Mouse (Mus musculus) right cerebral cortex, adult 18-20 months (tissue): Measurements from ENCODE around the gene Agap1.

Experiments used
- DNase-seq: peaks from one replicate; pipeline ENCODE4 v3.0.0; 2022; ENCODE audit warnings: mixed read lengths

Agap1 gene

DNA sequence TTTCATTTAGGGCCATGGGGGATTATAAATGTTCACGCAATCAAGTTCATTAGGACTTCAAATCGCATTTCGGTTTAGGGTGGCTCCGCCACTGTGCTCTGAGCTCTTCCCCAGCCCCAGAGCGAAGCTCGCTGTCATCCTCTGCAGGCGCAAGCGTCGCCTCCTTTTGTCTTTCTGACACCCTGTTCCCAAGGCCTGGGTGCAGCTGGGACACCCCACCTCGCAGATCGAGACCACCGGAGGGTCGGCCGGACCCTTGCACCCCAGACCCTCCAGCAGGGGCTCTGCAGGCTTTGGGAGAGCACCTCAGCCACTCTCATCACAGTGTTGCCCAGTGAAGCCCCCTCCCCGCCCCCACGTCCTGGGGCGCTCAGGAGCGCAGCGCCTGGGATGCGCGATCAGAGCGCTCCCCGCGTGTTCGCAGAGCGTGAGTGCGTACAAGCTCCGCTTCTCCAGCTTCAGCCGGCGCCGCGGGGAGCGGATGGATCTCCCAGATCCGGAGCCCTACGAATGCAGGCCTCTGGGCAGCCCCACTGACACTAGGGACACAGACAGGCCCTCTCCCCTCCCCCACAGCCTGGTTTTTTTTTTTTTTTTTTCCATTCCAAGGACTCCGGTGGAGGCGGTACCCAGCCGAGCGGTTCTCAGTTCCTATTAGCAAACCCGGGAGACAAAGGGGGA lies 487.2 kb downstream of the Agap1 start:
- no peak for DNase-seq

DNA sequence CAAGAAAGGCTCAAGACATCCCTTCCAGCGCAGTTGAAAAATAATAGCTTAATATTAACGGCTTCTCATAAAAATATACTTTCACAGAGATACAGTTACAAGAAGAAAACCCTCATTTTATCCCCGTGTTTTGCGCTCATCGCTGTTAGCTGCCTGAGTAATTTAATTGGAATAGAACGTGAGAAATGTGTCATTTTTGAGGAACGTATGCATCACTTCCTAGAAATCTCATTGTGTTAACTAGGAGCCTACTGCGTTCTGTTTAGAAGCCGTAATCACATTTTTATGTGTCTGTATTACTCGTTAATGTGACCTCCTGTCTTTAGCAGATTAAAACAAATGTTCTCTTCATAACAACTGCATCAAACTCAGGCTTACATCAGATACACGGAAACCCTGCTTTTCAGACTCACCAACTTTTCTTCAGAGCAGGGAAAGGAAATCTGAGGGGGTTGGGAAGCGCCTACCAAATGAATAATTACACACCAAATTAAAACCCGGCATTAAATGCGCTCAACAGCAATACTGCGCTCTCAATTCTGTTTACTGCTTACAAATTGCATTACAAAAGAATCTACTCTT lies 487.9 kb downstream of the Agap1 start:
- DNase-seq: no peak

DNA sequence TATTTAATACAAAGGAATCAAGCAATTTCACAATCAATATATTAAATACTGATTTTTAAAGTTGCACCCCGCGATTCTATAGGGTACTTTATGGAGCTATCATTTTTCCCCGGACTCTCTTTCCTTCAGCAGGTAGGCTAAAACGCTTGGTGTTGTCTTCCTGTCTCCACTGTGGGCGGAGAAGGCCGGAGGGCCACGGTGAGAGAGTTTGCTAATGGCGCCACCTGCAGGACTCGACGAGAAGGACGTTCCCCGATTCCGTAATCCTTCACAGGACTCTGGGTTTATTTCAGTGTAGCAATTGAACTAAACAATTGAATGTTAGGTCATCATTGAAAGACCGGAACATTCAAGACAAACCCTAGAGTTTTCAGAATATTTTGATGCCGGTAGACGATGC lies 488.6 kb downstream of the Agap1 start:
- peak; percentile 63 for DNase-seq
